Mouse (Mus musculus): Measurements from ENCODE around the gene Sh3bp4. TPM values are rescaled to one million over a fixed set of nuclear protein-coding genes. Genes with fewer than 3 reads are reported as not detected.

The Sh3bp4 gene
- 25.7 and 27.4 TPM in 2 replicates for polyA plus RNA-seq (2016; fragmentation: Nextera tagmentation; extraction: Ambion mirVana)

GRCm38 (mm10) chr1:89070103-89070700 is at the start of gene Sh3bp4:
Sh3bp4 (plus strand) TSS chr1:89070415.
- Histone ChIP-seq H3K9me3 (no peaks in the 10 kb centered on the region), H3K4me2 (replicated peaks) (peak within 1 kb of the TSS; percentile 64), H3K4me3 (peak within 1 kb of the TSS; percentile 83), H3K27me3 (no peaks in the 10 kb centered on the region), H3K36me3 (no peaks in the 10 kb centered on the region), H3K27ac (peak within 1 kb of the TSS; percentile 89), H3K9ac (peak within 1 kb of the TSS; percentile 86), H3K4me1 (peaks cover 50% of the 10 kb centered on the region)
- peak; percentile 92 for ATAC-seq (ENCODE audit: insufficient number of reproducible peaks, insufficient read depth, low FRiP score, low TSS enrichment)
- WGBS, result under 1% methylated on average over 62 of the region's 63 CpGs

DNA sequence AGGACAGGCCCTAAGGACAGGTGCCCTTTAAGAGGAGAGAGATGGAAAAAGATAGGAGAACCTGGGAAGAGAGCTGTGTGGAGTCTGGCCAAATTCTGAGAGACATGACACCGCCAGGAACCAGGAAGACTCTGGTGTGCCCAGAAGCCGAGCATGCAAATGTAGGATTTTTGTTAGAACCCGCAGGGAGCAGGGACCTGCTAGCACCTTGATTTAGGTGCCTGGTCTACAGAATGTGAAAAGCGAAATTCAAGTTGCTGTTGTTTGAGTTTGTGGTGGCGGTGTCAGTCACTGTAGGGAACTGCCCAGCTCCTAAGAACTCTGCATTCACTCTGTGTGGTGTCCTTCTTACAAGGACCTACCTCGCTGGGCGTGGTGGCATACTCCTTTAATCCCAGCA is 47.2 kb upstream of the Sh3bp4 start:
- H3K27me3 ChIP-seq, result no peaks in the 10 kb centered on the region
- no peaks in the 10 kb centered on the region for H3K36me3 ChIP-seq
- no peak overlapping the region for H3K4me3 ChIP-seq
- WGBS, result 86% methylated on average over 7 of the region's 7 CpGs
- ATAC-seq (ENCODE audit: insufficient number of reproducible peaks, insufficient read depth, low FRiP score, low TSS enrichment), result no peak
- H3K4me1 ChIP-seq, result peaks cover 20% of the 10 kb centered on the region
- H3K4me2 ChIP-seq (replicated peaks), result no peak overlapping the region
- no peak overlapping the region for H3K9ac ChIP-seq
- H3K9me3 ChIP-seq, result no peaks in the 10 kb centered on the region
- no peak overlapping the region for H3K27ac ChIP-seq

- 54% methylated on average over 9 of the region's 9 CpGs for WGBS
- H3K9me3 ChIP-seq, result no peaks in the 10 kb centered on the region
Observed at GRCm38 (mm10) chr1:89024696-89025612, 45.3 kb upstream of the Sh3bp4 start.

DNA sequence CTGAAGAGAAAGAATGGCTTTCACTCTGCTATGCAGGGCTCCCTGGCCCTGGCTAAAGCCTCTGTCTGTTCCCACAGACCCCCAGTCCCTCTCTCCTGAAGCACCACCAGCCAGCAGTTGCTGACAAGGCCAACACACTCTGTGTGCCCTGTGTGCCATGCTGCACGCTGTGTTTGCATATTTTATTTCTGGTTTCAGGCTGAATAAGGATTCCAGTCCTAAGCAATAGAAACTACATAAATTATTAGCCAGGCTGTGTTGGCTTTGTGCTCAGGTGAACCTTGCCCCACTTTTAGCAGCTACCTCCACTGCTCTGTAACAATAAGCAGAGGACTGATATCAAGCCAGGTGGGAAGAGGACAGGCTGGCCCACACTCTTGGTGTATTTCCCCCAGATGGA is 44.2 kb upstream of the Sh3bp4 start:
- ATAC-seq (ENCODE audit: insufficient number of reproducible peaks, insufficient read depth, low FRiP score, low TSS enrichment), result no peak
- Histone ChIP-seq H3K27me3 (no peaks in the 10 kb centered on the region), H3K36me3 (no peaks in the 10 kb centered on the region), H3K4me1 (peaks cover 24% of the 10 kb centered on the region), H3K4me2 (replicated peaks) (no peak overlapping the region), H3K9ac (no peak overlapping the region), H3K9me3 (no peaks in the 10 kb centered on the region), H3K4me3 (no peak overlapping the region), H3K27ac (no peak overlapping the region)
- 87% methylated on average over 1 of the region's 1 CpGs for WGBS

More at GRCm38 (mm10) chr1:89024696-89025612, 45.3 kb upstream of the Sh3bp4 start:
- no peak overlapping the region for H3K4me3 ChIP-seq
- H3K9ac ChIP-seq, result no peak overlapping the region
- peaks cover 24% of the 10 kb centered on the region for H3K4me1 ChIP-seq
- no peak for ATAC-seq (ENCODE audit: insufficient number of reproducible peaks, insufficient read depth, low FRiP score, low TSS enrichment)
- no peaks in the 10 kb centered on the region for H3K27me3 ChIP-seq
- H3K4me2 ChIP-seq (replicated peaks), result no peak overlapping the region
- no peaks in the 10 kb centered on the region for H3K36me3 ChIP-seq
- H3K27ac ChIP-seq, result no peak overlapping the region

DNA sequence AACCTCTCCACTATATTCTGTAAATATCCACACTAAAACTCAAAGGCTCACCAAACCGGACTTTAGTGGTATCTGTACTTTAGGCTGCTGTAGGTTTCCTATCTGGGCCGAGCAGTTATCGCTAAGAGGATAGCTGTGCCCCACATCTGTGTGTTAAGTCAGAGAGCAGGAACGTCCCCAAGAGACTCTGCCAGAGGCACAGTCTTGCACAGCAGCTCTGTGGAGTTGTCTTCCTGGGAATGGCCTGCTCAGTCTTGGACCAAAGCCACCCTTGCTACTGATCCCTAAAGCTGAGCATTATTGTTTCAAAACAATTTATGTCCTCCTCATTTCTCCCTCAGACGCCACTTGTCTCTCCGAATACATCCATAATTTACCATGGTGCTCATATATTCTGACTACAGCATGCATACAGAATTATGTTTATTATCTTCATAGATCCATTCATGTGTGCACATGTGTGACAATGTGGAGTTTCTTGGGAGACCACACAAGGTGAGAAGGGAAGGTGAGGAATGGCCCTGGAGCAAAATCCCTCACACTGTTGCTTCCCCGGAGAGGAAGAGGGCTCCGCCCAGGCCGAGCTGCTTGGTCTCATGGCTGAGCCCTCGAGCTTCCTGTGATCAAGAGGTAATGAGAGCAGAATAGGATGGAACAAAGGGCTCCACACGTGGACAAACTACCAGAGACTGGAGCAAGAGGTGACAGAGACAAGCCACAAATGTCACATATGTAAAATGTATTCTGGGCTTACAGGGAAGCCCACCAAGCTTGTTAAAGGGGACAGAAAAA is 40.9 kb upstream of the Sh3bp4 start:
- Histone ChIP-seq H3K9ac (no peak overlapping the region), H3K9me3 (no peaks in the 10 kb centered on the region), H3K27me3 (no peaks in the 10 kb centered on the region), H3K36me3 (no peaks in the 10 kb centered on the region), H3K4me3 (no peak overlapping the region), H3K4me1 (peaks cover 32% of the 10 kb centered on the region), H3K27ac (no peak overlapping the region), H3K4me2 (replicated peaks) (no peak overlapping the region)
- WGBS, result 67% methylated on average over 11 of the region's 11 CpGs
- ATAC-seq (ENCODE audit: insufficient number of reproducible peaks, insufficient read depth, low FRiP score, low TSS enrichment), result no peak

DNA sequence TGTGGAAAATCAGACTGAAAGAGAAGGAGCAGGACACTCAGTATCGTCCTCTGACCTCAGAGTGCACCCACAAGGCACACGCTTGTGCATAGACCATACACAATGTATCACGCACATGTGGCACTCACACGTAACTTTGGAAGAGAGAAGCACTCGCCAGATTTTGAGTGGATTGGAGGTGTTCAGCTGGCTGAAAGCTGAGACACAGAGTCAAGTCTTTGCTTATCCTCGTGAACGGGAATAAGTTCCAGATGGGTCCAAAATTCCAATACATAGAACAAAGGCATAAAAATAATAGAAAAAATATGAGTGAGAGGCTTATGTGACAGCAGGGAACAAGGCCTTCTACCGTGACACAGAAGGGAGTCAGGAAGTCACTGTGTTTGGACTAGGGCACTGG is 36.6 kb upstream of the Sh3bp4 start:
- no peak overlapping the region for H3K4me3 ChIP-seq
- peak overlapping the region; percentile 90 for H3K27ac ChIP-seq
- H3K27me3 ChIP-seq, result no peaks in the 10 kb centered on the region
- peak; percentile 67; the same call in 1 of the 2 replicates for ATAC-seq (ENCODE audit: insufficient number of reproducible peaks, insufficient read depth, low FRiP score, low TSS enrichment)
- H3K9ac ChIP-seq, result no peak overlapping the region
- 31% methylated on average over 8 of the region's 8 CpGs for WGBS
- peaks cover 20% of the 10 kb centered on the region for H3K4me1 ChIP-seq
- H3K36me3 ChIP-seq, result no peaks in the 10 kb centered on the region
- no peaks in the 10 kb centered on the region for H3K9me3 ChIP-seq
- H3K4me2 ChIP-seq (replicated peaks), result 0 out of 2 replicates have a peak overlapping the region, but pooled peaks have one; percentile 16

GRCm38 (mm10) chr1:89034061-89034460 is 36.2 kb upstream of the Sh3bp4 start:
- no peak overlapping the region for H3K9ac ChIP-seq
- no peak for ATAC-seq (ENCODE audit: insufficient number of reproducible peaks, insufficient read depth, low FRiP score, low TSS enrichment)
- no peaks in the 10 kb centered on the region for H3K27me3 ChIP-seq
- H3K36me3 ChIP-seq, result no peaks in the 10 kb centered on the region
- WGBS, result 54% methylated on average over 4 of the region's 4 CpGs
- H3K9me3 ChIP-seq, result no peaks in the 10 kb centered on the region
- no peak overlapping the region for H3K4me3 ChIP-seq
- H3K4me1 ChIP-seq, result peaks cover 20% of the 10 kb centered on the region
- 0 out of 2 replicates have a peak overlapping the region, but pooled peaks have one; percentile 16 for H3K4me2 ChIP-seq (replicated peaks)
- peak overlapping the region; percentile 90; the same call in 1 of the 2 replicates for H3K27ac ChIP-seq

DNA sequence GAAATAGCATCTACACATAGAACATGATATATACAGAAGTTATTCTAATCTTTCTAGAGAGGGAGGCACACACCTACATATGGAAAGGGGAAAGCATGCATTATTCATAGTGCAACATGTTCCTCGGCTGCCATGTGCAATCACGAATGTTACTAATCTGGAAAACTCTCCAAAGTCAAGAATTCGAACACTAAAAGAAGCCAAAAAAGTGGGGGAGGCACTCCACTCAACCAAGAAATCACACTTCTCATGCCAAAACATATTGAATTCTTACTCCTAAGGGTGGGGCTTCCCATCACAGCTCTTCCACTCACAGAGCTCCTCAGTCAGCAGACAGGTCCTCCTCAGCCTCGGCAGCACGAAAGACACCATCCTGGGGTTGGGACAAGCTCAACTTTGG is 35.1 kb upstream of the Sh3bp4 start:
- Histone ChIP-seq H3K36me3 (no peaks in the 10 kb centered on the region), H3K9me3 (no peaks in the 10 kb centered on the region), H3K27me3 (no peaks in the 10 kb centered on the region), H3K4me3 (no peak overlapping the region), H3K9ac (no peak overlapping the region), H3K4me2 (replicated peaks) (no peak overlapping the region), H3K4me1 (peaks cover 20% of the 10 kb centered on the region), H3K27ac (no peak overlapping the region)
- ATAC-seq (ENCODE audit: insufficient number of reproducible peaks, insufficient read depth, low FRiP score, low TSS enrichment), result no peak
- 77% methylated on average over 5 of the region's 5 CpGs for WGBS

DNA sequence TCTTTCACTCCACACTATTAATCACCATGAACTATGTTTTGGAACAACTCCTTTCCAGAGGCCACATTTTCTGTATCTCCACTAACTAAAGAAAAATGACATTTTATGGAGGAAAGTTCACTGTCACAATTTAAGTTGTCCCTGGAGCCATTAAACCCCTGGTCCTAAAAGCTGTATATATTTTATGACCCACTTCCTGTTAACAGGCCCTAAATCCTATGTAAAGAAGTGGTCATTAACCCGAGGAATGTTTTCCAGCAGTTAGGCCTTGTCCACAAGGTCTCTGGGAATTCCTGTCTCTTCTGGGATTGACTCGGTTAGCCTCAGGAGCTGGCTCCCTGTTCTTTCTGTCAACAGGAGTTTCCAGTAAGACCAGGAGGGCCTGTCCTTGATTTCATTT is 30.4 kb upstream of the Sh3bp4 start:
- no peak overlapping the region for H3K4me2 ChIP-seq (replicated peaks)

DNA sequence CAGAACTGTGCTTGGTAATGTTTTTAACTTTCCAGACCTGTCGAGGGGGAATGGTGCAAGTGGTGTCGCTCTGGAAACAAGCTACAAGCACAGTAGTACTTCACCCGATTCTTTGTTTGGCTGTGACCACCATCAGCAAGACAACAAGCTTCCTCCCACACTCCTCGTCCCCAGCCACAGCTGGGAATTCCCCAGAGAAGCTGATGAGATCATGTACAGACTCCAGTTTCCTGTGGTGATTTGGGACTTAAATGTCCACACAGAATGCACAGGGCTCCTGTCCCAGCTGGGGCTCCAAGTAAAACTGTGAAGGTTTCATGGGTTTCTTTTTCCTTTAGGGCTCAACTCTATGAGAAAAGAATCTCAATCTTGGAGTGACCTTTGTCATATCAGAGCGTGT is 28.9 kb upstream of the Sh3bp4 start:
- H3K27ac ChIP-seq, result no peak overlapping the region
- 59% methylated on average over 5 of the region's 5 CpGs for WGBS
- ATAC-seq (ENCODE audit: insufficient number of reproducible peaks, insufficient read depth, low FRiP score, low TSS enrichment), result no peak

More for the DNA sequence above, 30.4 kb upstream of the Sh3bp4 start:
- Histone ChIP-seq H3K36me3 (no peaks in the 10 kb centered on the region), H3K27me3 (no peaks in the 10 kb centered on the region), H3K9ac (no peak overlapping the region), H3K4me1 (0 out of 2 replicates have a peak, but pooled peaks cover 4% of the 10 kb centered on the region), H3K4me3 (no peak overlapping the region), H3K9me3 (no peaks in the 10 kb centered on the region), H3K27ac (no peak overlapping the region)
- ATAC-seq (ENCODE audit: insufficient number of reproducible peaks, insufficient read depth, low FRiP score, low TSS enrichment), result no peak
- 67% methylated on average over 2 of the region's 2 CpGs for WGBS

GRCm38 (mm10) chr1:89042081-89042480 is 28.1 kb upstream of the Sh3bp4 start:
- Histone ChIP-seq H3K4me3 (no peak overlapping the region), H3K27me3 (no peaks in the 10 kb centered on the region), H3K4me1 (0 out of 2 replicates have a peak, but pooled peaks cover 4% of the 10 kb centered on the region), H3K27ac (no peak overlapping the region), H3K4me2 (replicated peaks) (no peak overlapping the region), H3K9ac (no peak overlapping the region), H3K36me3 (no peaks in the 10 kb centered on the region), H3K9me3 (no peaks in the 10 kb centered on the region)
- 74% methylated on average over 4 of the region's 4 CpGs for WGBS
- ATAC-seq (ENCODE audit: insufficient number of reproducible peaks, insufficient read depth, low FRiP score, low TSS enrichment), result no peak

More for the DNA sequence above, 28.9 kb upstream of the Sh3bp4 start:
- Histone ChIP-seq H3K4me3 (no peak overlapping the region), H3K27me3 (no peaks in the 10 kb centered on the region), H3K4me2 (replicated peaks) (no peak overlapping the region), H3K36me3 (no peaks in the 10 kb centered on the region), H3K9ac (no peak overlapping the region), H3K4me1 (0 out of 2 replicates have a peak, but pooled peaks cover 4% of the 10 kb centered on the region), H3K9me3 (no peaks in the 10 kb centered on the region)
